Mouse (Mus musculus): ENCODE measurements around the gene Mroh8. TPM values are rescaled to one million over a fixed set of nuclear protein-coding genes. Genes with fewer than 3 reads are reported as not detected.

Mroh8 gene
- polyA plus RNA-seq, 1 experiment from 2014 or later, result 0.51 TPM

GRCm38 (mm10) chr2:157315486-157315885 is 36.1 kb upstream of the Mroh8 start:
- WGBS, result 82% methylated on average over 6 of the region's 6 CpGs
- Histone ChIP-seq H3K27me3 (replicated peaks; ENCODE audit: control insufficient read depth, insufficient read depth, low read length) (no peaks in the 10 kb centered on the region), H3K4me2 (ENCODE audit: low read length) (no peak overlapping the region), H3K4me1 (ENCODE audit: control insufficient read depth, insufficient read depth, low read depth, low read length) (peaks cover 16% of the 10 kb centered on the region), H3K4me3 (ENCODE audit: low read length) (no peak overlapping the region), H3K9me3 (ENCODE audit: control insufficient read depth, low read length) (no peaks in the 10 kb centered on the region), H3K36me3 (ENCODE audit: control insufficient read depth, insufficient read depth, low read length) (peaks cover 24% of the 10 kb centered on the region), H3K9ac (ENCODE audit: low read depth, low read length) (no peak overlapping the region), H3K27ac (ENCODE audit: low read depth, low read length) (no peak overlapping the region)
- ATAC-seq, result no peak

GRCm38 (mm10) chr2:157314310-157314709 is 35.0 kb upstream of the Mroh8 start:
- Histone ChIP-seq H3K36me3 (ENCODE audit: control insufficient read depth, insufficient read depth, low read length) (peaks cover 33% of the 10 kb centered on the region), H3K27ac (ENCODE audit: low read depth, low read length) (peak overlapping the region; percentile 72), H3K9ac (ENCODE audit: low read depth, low read length) (no peak overlapping the region), H3K4me1 (ENCODE audit: control insufficient read depth, insufficient read depth, low read depth, low read length) (peaks cover 16% of the 10 kb centered on the region), H3K4me2 (ENCODE audit: low read length) (no peak overlapping the region), H3K27me3 (replicated peaks; ENCODE audit: control insufficient read depth, insufficient read depth, low read length) (no peaks in the 10 kb centered on the region), H3K9me3 (ENCODE audit: control insufficient read depth, low read length) (no peaks in the 10 kb centered on the region), H3K4me3 (ENCODE audit: low read length) (no peak overlapping the region)
- WGBS, result 44% methylated on average over 7 of the region's 7 CpGs
- peak; percentile 38; the same call in 1 of the 2 replicates for ATAC-seq

GRCm38 (mm10) chr2:157313718-157314117 is 34.4 kb upstream of the Mroh8 start:
- WGBS, result 63% methylated on average over 3 of the region's 3 CpGs
- ATAC-seq, result peak; percentile 65
- H3K36me3 ChIP-seq (ENCODE audit: control insufficient read depth, insufficient read depth, low read length), result peaks cover 33% of the 10 kb centered on the region
- no peak overlapping the region for H3K9ac ChIP-seq (ENCODE audit: low read depth, low read length)
- H3K27me3 ChIP-seq (replicated peaks; ENCODE audit: control insufficient read depth, insufficient read depth, low read length), result no peaks in the 10 kb centered on the region
- H3K4me1 ChIP-seq (ENCODE audit: control insufficient read depth, insufficient read depth, low read depth, low read length), result peaks cover 16% of the 10 kb centered on the region
- no peak overlapping the region for H3K4me3 ChIP-seq (ENCODE audit: low read length)
- H3K9me3 ChIP-seq (ENCODE audit: control insufficient read depth, low read length), result no peaks in the 10 kb centered on the region
- H3K4me2 ChIP-seq (ENCODE audit: low read length), result no peak overlapping the region
- peak overlapping the region; percentile 72 for H3K27ac ChIP-seq (ENCODE audit: low read depth, low read length)

GRCm38 (mm10) chr2:157310963-157311637 is 31.8 kb upstream of the Mroh8 start:
- peaks cover 15% of the 10 kb centered on the region for H3K36me3 ChIP-seq (ENCODE audit: control insufficient read depth, insufficient read depth, low read length)
- no peak overlapping the region for H3K4me2 ChIP-seq (ENCODE audit: low read length)
- WGBS, result 82% methylated on average over 6 of the region's 6 CpGs
- peaks cover 11% of the 10 kb centered on the region for H3K4me1 ChIP-seq (ENCODE audit: control insufficient read depth, insufficient read depth, low read depth, low read length)
- no peak overlapping the region for H3K9ac ChIP-seq (ENCODE audit: low read depth, low read length)
- H3K27me3 ChIP-seq (replicated peaks; ENCODE audit: control insufficient read depth, insufficient read depth, low read length), result no peaks in the 10 kb centered on the region
- no peak overlapping the region for H3K4me3 ChIP-seq (ENCODE audit: low read length)
- H3K27ac ChIP-seq (ENCODE audit: low read depth, low read length), result no peak overlapping the region
- no peaks in the 10 kb centered on the region for H3K9me3 ChIP-seq (ENCODE audit: control insufficient read depth, low read length)
- ATAC-seq, result no peak

- H3K4me2 ChIP-seq (ENCODE audit: low read length), result no peak overlapping the region
- H3K36me3 ChIP-seq (ENCODE audit: control insufficient read depth, insufficient read depth, low read length), result peaks cover 13% of the 10 kb centered on the region
- ATAC-seq, result no peak
- H3K4me1 ChIP-seq (ENCODE audit: control insufficient read depth, insufficient read depth, low read depth, low read length), result peaks cover 11% of the 10 kb centered on the region
- H3K4me3 ChIP-seq (ENCODE audit: low read length), result no peak overlapping the region
- H3K9me3 ChIP-seq (ENCODE audit: control insufficient read depth, low read length), result no peaks in the 10 kb centered on the region
- no peak overlapping the region for H3K27ac ChIP-seq (ENCODE audit: low read depth, low read length)
- WGBS, result 98% methylated on average over 8 of the region's 8 CpGs
- no peak overlapping the region for H3K9ac ChIP-seq (ENCODE audit: low read depth, low read length)
- no peaks in the 10 kb centered on the region for H3K27me3 ChIP-seq (replicated peaks; ENCODE audit: control insufficient read depth, insufficient read depth, low read length)
Measured at GRCm38 (mm10) chr2:157309611-157310010, 30.3 kb upstream of the Mroh8 start.

GRCm38 (mm10) chr2:157308273-157308917 is 29.0 kb upstream of the Mroh8 start:
- 71% methylated on average over 2 of the region's 2 CpGs for WGBS
- peak overlapping the region; percentile 3; the same call in 1 of the 2 replicates for H3K27ac ChIP-seq (ENCODE audit: low read depth, low read length)
- ATAC-seq, result no peak

GRCm38 (mm10) chr2:157307715-157308265 is 28.4 kb upstream of the Mroh8 start:
- no peak overlapping the region for H3K4me2 ChIP-seq (ENCODE audit: low read length)
- H3K4me1 ChIP-seq (ENCODE audit: control insufficient read depth, insufficient read depth, low read depth, low read length), result no peaks in the 10 kb centered on the region
- peak; percentile 77 for ATAC-seq
- H3K9me3 ChIP-seq (ENCODE audit: control insufficient read depth, low read length), result no peaks in the 10 kb centered on the region
- peaks cover 17% of the 10 kb centered on the region for H3K36me3 ChIP-seq (ENCODE audit: control insufficient read depth, insufficient read depth, low read length)
- H3K9ac ChIP-seq (ENCODE audit: low read depth, low read length), result no peak overlapping the region
- no peak overlapping the region for H3K4me3 ChIP-seq (ENCODE audit: low read length)
- 52% methylated on average over 4 of the region's 4 CpGs for WGBS
- no peaks in the 10 kb centered on the region for H3K27me3 ChIP-seq (replicated peaks; ENCODE audit: control insufficient read depth, insufficient read depth, low read length)
- no peak overlapping the region for H3K27ac ChIP-seq (ENCODE audit: low read depth, low read length)

More at GRCm38 (mm10) chr2:157308273-157308917, 29.0 kb upstream of the Mroh8 start:
- H3K9me3 ChIP-seq (ENCODE audit: control insufficient read depth, low read length), result no peaks in the 10 kb centered on the region
- H3K4me2 ChIP-seq (ENCODE audit: low read length), result no peak overlapping the region
- peaks cover 3% of the 10 kb centered on the region for H3K4me1 ChIP-seq (ENCODE audit: control insufficient read depth, insufficient read depth, low read depth, low read length)
- peaks cover 17% of the 10 kb centered on the region for H3K36me3 ChIP-seq (ENCODE audit: control insufficient read depth, insufficient read depth, low read length)
- H3K27me3 ChIP-seq (replicated peaks; ENCODE audit: control insufficient read depth, insufficient read depth, low read length), result no peaks in the 10 kb centered on the region
- no peak overlapping the region for H3K4me3 ChIP-seq (ENCODE audit: low read length)
- H3K9ac ChIP-seq (ENCODE audit: low read depth, low read length), result no peak overlapping the region

- no peak overlapping the region for H3K27ac ChIP-seq (ENCODE audit: low read depth, low read length)
- H3K9ac ChIP-seq (ENCODE audit: low read depth, low read length), result no peak overlapping the region
- no peaks in the 10 kb centered on the region for H3K4me1 ChIP-seq (ENCODE audit: control insufficient read depth, insufficient read depth, low read depth, low read length)
- 73% methylated on average over 7 of the region's 7 CpGs for WGBS
- no peak overlapping the region for H3K4me2 ChIP-seq (ENCODE audit: low read length)
- no peaks in the 10 kb centered on the region for H3K9me3 ChIP-seq (ENCODE audit: control insufficient read depth, low read length)
- ATAC-seq, result no peak
- no peaks in the 10 kb centered on the region for H3K27me3 ChIP-seq (replicated peaks; ENCODE audit: control insufficient read depth, insufficient read depth, low read length)
- no peak overlapping the region for H3K4me3 ChIP-seq (ENCODE audit: low read length)
- peaks cover 18% of the 10 kb centered on the region for H3K36me3 ChIP-seq (ENCODE audit: control insufficient read depth, insufficient read depth, low read length)
Measured at GRCm38 (mm10) chr2:157306091-157307032, 27.0 kb upstream of the Mroh8 start.

Measured in hindbrain, embryonic 16.5 days (tissue).